Mouse (Mus musculus): ENCODE results near the gene Large1. TPM values are rescaled to one million over a fixed set of nuclear protein-coding genes. Genes with fewer than 3 reads are reported as not detected.

Gene Large1
- polyA plus RNA-seq, 1 experiment from 2014 or later = 0.86 TPM

DNA sequence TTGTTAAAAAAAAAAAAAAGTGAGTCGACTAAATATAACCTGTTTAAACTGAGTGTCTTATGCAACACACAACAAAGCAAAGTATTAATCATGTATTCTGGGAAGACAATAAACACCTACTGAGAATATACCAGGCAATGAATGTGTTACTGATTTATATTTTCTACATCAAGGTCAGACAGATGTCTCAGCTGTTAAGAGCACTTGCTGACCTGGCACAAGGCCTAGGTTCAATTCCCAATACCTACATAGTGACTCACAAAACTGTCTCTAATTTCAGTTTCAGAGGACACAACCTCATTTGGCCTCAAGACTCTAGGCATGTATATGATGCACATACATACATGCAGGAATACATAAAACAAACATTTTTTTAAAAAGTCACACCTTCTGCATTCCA is 575.5 kb downstream of the Large1 start:
- no peak overlapping the region for H3K27ac ChIP-seq (replicated peaks)
- H3K36me3 ChIP-seq (replicated peaks) = no peaks in the 10 kb centered on the region
- no peak overlapping the region for H3K9ac ChIP-seq
- no peaks in the 10 kb centered on the region for H3K9me3 ChIP-seq (replicated peaks)
- WGBS (ENCODE audit: insufficient replicate concordance) = 50% methylated on average over 1 of the region's 1 CpGs
- no peaks in the 10 kb centered on the region for H3K4me1 ChIP-seq (replicated peaks)
- no peak overlapping the region for H3K4me2 ChIP-seq
- H3K27me3 ChIP-seq = no peaks in the 10 kb centered on the region
- ATAC-seq (ENCODE audit: insufficient read depth) = no peak
- H3K4me3 ChIP-seq (replicated peaks) = no peak overlapping the region

DNA sequence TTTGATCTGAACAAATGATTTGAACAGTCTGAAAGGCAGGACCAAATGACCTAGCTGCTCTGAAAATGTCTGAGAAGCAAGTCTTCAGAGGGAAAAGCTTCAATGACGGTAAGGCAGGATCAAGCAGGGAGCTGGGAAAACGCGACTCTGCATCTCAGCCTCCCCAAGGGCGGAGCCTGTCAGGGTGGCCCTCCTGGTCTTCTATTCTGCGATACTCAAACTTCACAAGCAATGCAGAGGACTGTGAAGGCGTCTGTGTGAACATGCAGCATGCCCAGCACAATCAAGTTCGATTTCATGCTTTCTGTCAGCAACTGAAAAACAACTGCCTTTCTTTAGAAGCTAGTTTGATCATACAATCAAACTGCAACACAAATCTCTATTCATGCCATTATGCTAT is 586.6 kb downstream of the Large1 start:
- 40% methylated on average over 7 of the region's 7 CpGs for WGBS (ENCODE audit: insufficient replicate concordance)
- no peak for ATAC-seq (ENCODE audit: insufficient read depth)

DNA sequence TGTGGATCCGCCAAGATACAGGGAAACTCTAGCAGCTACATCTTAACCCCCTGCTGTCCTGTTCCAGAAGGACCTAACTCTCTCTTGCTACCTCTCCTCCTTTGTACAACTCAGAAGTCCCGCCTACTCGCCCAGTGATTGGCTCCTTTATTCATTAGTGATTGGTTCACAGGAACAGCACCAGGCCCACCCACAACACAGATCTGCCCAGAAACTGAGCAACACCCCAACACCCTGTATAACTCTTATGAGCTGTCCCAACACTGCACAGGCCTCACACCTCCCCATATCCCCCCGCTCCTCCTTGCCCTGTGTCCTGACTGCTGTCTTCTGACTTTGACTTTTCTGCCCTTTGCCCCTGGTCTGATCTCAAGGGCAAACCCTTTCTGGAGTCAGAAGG is 587.6 kb downstream of the Large1 start:
- no peak overlapping the region for H3K4me3 ChIP-seq (replicated peaks)
- H3K36me3 ChIP-seq (replicated peaks) = no peaks in the 10 kb centered on the region
- no peak overlapping the region for H3K27ac ChIP-seq (replicated peaks)
- no peak overlapping the region for H3K9ac ChIP-seq
- no peak overlapping the region for H3K4me2 ChIP-seq
- H3K9me3 ChIP-seq (replicated peaks) = no peaks in the 10 kb centered on the region
- H3K4me1 ChIP-seq (replicated peaks) = no peaks in the 10 kb centered on the region; the same call in 1 of the 2 replicates
- H3K27me3 ChIP-seq = no peaks in the 10 kb centered on the region
- ATAC-seq (ENCODE audit: insufficient read depth) = no peak
- 64% methylated on average over 4 of the region's 4 CpGs for WGBS (ENCODE audit: insufficient replicate concordance)

More for the DNA sequence above, 586.6 kb downstream of the Large1 start:
- no peaks in the 10 kb centered on the region for H3K36me3 ChIP-seq (replicated peaks)
- no peak overlapping the region for H3K4me3 ChIP-seq (replicated peaks)
- H3K4me2 ChIP-seq = no peak overlapping the region
- no peaks in the 10 kb centered on the region for H3K9me3 ChIP-seq (replicated peaks)
- H3K27ac ChIP-seq (replicated peaks) = no peak overlapping the region
- H3K9ac ChIP-seq = no peak overlapping the region
- H3K27me3 ChIP-seq = no peaks in the 10 kb centered on the region
- H3K4me1 ChIP-seq (replicated peaks) = no peaks in the 10 kb centered on the region

Small RNA genes lying within 50 kb of the gene (microRNA-seq; reads per million reads assigned to microRNA genes)
- not detected for gene Mir28b

Measured in liver, embryonic 15.5 days (tissue).